Mouse (Mus musculus) left cerebral cortex, adult 6 months (tissue): Measurements from ENCODE around the gene Rrp1b. TPM values are rescaled to one million over a fixed set of nuclear protein-coding genes. Genes with fewer than 3 reads are reported as not detected.

Source experiments
- long read RNA-seq, 2 experiments: library from polyadenylated mRNA; unstranded; transcript quantifications; one replicate each; pipeline ENCODE4 v2.0.0; 2019 to 2020
- polyA plus RNA-seq: library from polyadenylated mRNA; unstranded; fragments of <200 nt; fragmentation: Nextera tagmentation; gene quantifications from 2 replicates; pipeline ENCODE4 v1.2.3, GENCODE M21; 2021

Gene Rrp1b
- 4.6 and 6.4 TPM in 2 replicates for polyA plus RNA-seq
- long read RNA-seq, experiment 1, partial matches to known transcripts = 2 of 4 reads
- long read RNA-seq, experiment 1, other reads (novel, unspliced or antisense) = 2 of 4 reads
- long read RNA-seq, experiment 2, partial matches to known transcripts = 1 of 1 reads
- long read RNA-seq, experiment 2, other reads (novel, unspliced or antisense) = 0 of 1 reads

GRCm38 (mm10) chr17:32035609-32036508 is at the start of gene Rrp1b, which contains the start of gene Hsf2bp:
TSS of gene Rrp1b (plus strand) at chr17:32036100.
TSS of gene Hsf2bp (minus strand) at chr17:32036349.

Other genes starting within 250 kb of the Rrp1b start
- 0.83 and 10.2 TPM in 2 replicates for gene Sik1, start 180.3 kb upstream of the Rrp1b start, polyA plus RNA-seq
- gene Hsf2bp, start 249 bp downstream of the Rrp1b start, polyA plus RNA-seq = 0.28 and 0.36 TPM in 2 replicates
- gene Notch3, start 130.8 kb downstream of the Rrp1b start, polyA plus RNA-seq = 0.40 and 0.55 TPM in 2 replicates
- 0.09 and 0.12 TPM in 2 replicates for gene Ephx3, start 153.4 kb downstream of the Rrp1b start, polyA plus RNA-seq
- gene Brd4, start 248.6 kb downstream of the Rrp1b start, polyA plus RNA-seq = 15.4 and 34.1 TPM in 2 replicates